Mouse (Mus musculus): Measurements from ENCODE around the gene Foxp1.

DNA sequence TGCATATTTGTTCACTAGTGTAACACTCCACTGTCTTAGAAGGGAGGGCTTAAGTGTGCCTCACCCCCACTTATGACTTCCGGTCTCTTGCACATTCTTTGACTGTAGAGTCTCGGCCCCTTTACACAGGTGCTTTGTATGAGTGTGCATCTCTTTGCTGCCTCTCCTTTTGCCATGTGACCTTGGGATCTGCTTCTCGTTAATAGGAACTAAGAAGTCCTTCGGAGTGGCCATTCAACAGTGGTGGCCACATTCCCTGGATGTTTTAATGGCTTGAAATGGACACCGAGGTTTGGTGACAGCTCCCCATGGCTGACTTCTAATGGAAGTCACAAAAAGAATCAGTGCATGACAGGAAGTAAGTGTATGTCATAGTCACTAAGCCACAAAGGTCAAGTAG is 422.2 kb downstream of the Foxp1 start:
- TF ChIP-seq POLR2A (IDR thresholded peaks at IDR 0.05; ENCODE audit: low read depth, low read length): no peak
- no peak for TF ChIP-seq CTCF (IDR thresholded peaks at IDR 0.05; ENCODE audit: extremely low read depth, insufficient read depth, insufficient read length, insufficient replicate concordance)
